ENCODE assay signal across 8 mouse cellular contexts in genomic region chr6:92480941-92481689, GRCm38 (mm10).
DNase-seq lines count a peak whose midpoint lies in the region; ATAC-seq lines count a peak whose summit lies in the region.

No protein-coding gene starts in this region.

- peak overlapping the region; percentile 67 for H3K9ac ChIP-seq in hindbrain, embryonic 16.5 days (ENCODE audit: low read depth, low read length)

- no peaks in the 10 kb centered on the region for H3K9me3 ChIP-seq in hindbrain, embryonic 16.5 days (ENCODE audit: control insufficient read depth, low read length)

- H3K36me3 ChIP-seq in hindbrain, embryonic 16.5 days (ENCODE audit: control insufficient read depth, insufficient read depth, low read length) = no peaks in the 10 kb centered on the region

- peak overlapping the region; percentile 52 for H3K4me3 ChIP-seq in hindbrain, embryonic 16.5 days (ENCODE audit: low read length)

- H3K4me2 ChIP-seq in hindbrain, embryonic 16.5 days (ENCODE audit: low read length) = peak overlapping the region; percentile 65

- under 1% methylated on average over 21 of the region's 21 CpGs for WGBS in hindbrain, embryonic 16.5 days

- peaks cover 24% of the 10 kb centered on the region for H3K4me1 ChIP-seq in hindbrain, embryonic 16.5 days (ENCODE audit: control insufficient read depth, insufficient read depth, low read depth, low read length)

- H3K27me3 ChIP-seq in hindbrain, embryonic 16.5 days (replicated peaks; ENCODE audit: control insufficient read depth, insufficient read depth, low read length) = no peaks in the 10 kb centered on the region

- peak overlapping the region; percentile 89 for H3K27ac ChIP-seq in hindbrain, embryonic 16.5 days (ENCODE audit: low read depth, low read length)

- ATAC-seq in hindbrain, embryonic 16.5 days = peak; percentile 80

- DNase-seq in ZHBTc4 (ENCODE audit: low read depth, low spot score) = peak; percentile 84
- DNase-seq in embryo, embryonic 10 days (ENCODE audit: low spot score) = peak; percentile 89
- peak; percentile 70 for DNase-seq in gastrocnemius, postnatal 10 days
- DNase-seq in left cerebral cortex, adult 11 months (ENCODE audit: low spot score) = peak; percentile 65
- DNase-seq in lung, postnatal 10 days = peak; percentile 93
- peak; percentile 78 to 86 for DNase-seq in right cerebral cortex, adult 2 months (ENCODE audit: low spot score in 2 of 2)
- no peak for DNase-seq in spleen, postnatal 14 days (ENCODE audit: low spot score in 2 of 2)

Comparison
In these comparisons a context has a peak if more than half of its experiments do, and no peak if none do; other contexts are left out.
1. DNase-seq: peak in ZHBTc4 (single experiment), embryo, embryonic 10 days (single experiment), gastrocnemius, postnatal 10 days (single experiment), left cerebral cortex, adult 11 months (single experiment), lung, postnatal 10 days (single experiment) and right cerebral cortex, adult 2 months (2 of 2); none in spleen, postnatal 14 days (0 of 2).